Mouse (Mus musculus) heart, adult 9 months (tissue): ENCODE measurements around the gene Gxylt1.
"Not testable (repeated sequence)": the region's sequence is repeated elsewhere in the genome, so short reads cannot be mapped to it uniquely, and the experiment has no call there.

Experiments used
- DNase-seq, 2 experiments: peaks; one replicate each; pipeline ENCODE4 v3.0.0; 2022; ENCODE audit warnings: low spot score in 2 of 2

Gene Gxylt1

GRCm38 (mm10) chr15:93274679-93275583 is at the start of gene Gxylt1:
Gene Gxylt1 (minus strand): TSS chr15:93275179.
- peak; percentile 99 to 100 for DNase-seq

DNA sequence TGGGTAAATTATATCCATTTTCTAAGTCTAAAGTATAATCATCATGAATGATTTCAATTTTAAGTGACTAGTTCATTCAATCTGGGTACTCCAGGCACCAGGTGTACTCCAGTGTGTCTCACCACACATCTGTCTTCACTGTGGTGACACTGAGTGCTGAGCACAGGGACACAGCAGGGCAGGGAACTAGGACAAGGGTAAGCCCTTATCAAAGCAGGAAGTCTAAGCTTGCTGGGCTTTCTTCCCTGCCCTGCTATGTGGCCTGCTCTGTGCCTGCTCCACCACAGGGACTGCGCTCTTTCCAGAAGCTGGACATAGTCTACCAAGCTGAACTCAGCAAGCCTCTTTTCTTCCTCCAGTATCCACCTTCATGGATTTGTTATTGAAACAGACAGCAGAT is 43.8 kb upstream of the Gxylt1 start:
- peak; percentile 38 to 44 for DNase-seq

DNA sequence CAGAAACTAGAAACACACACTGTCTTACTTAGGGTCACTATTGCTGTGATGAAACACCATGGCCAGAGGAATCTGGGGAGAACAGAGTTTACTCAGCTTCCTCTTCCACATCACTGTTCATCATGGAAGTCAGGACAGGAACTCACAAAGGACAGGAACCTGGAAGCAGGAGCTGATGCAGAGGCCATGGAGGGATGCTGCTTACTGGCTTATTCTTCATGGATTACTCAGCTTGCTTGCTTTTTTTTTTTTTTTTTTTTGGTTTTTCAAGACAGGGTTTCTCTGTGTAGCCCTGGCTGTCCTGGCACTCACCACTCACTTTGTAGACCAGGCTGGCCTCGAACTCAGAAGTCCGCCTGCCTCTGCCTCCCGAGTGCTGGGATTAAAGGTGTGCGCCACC is 35.3 kb upstream of the Gxylt1 start:
- DNase-seq, result not testable (repeated sequence)

GRCm38 (mm10) chr15:93298197-93298596 is 23.2 kb upstream of the Gxylt1 start:
- DNase-seq, result no peak

GRCm38 (mm10) chr15:93294483-93294882 is 19.5 kb upstream of the Gxylt1 start:
- DNase-seq, result no peak

GRCm38 (mm10) chr15:93288321-93288720 is 13.3 kb upstream of the Gxylt1 start:
- DNase-seq, result no peak

DNA sequence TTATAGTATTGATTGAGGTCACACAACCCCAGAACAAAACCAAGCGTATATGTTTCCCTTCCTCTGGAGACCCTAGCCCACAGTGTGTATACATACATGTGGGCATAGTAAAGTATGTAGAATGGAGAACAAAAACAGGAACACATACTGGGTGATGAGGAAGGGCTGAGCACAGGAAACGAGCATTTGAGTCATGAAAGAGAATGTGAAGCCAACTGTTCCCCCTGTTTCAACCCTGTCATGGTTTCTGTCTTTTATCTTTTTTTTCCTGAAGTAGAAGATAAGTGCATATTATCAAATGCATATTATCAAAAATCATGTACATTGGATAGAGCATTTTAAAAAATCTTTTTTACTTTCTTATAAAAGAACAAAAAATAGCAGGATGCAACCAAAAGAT is 12.6 kb upstream of the Gxylt1 start:
- DNase-seq, result no peak

DNA sequence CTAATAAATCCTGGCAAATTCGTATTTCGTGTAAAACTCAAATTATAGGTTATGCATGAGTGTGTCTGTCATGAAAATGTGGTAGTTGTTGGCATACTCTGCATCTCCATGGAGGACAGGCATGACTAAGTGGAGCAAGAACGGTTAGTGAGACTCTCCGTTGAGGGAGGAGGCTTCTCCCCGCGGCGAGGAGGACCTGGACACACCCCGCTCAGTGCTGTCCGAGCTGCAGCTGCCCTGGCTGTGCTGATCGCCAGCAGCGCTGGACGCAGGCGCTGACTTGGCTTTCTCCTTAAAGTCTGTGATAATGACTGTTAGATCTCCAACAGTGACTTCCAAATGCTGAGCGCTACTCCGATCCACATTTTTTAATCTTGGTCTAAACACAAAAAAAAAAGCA is 10.3 kb upstream of the Gxylt1 start:
- no peak for DNase-seq

- DNase-seq, result no peak
Measured at GRCm38 (mm10) chr15:93284326-93284725, 9.3 kb upstream of the Gxylt1 start.

DNA sequence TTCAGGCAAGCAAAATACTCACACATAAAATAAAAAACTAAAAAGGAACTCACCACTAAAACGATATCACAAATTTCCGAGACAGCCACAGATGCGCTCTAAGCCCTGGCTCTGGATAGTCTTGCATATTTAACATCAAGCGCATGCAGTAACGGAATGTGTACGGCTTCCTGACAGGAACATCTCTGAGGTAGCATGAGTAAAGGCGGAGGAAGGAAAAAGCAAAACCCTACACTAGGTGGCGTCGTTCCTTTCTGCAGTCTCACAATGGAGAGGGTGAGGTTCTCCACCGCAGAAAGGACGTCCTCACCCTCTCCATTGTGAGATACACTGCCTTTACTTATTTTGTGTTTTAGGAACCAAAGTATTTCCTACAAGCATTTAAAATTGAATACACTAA is 8.4 kb upstream of the Gxylt1 start:
- DNase-seq, result no peak

DNA sequence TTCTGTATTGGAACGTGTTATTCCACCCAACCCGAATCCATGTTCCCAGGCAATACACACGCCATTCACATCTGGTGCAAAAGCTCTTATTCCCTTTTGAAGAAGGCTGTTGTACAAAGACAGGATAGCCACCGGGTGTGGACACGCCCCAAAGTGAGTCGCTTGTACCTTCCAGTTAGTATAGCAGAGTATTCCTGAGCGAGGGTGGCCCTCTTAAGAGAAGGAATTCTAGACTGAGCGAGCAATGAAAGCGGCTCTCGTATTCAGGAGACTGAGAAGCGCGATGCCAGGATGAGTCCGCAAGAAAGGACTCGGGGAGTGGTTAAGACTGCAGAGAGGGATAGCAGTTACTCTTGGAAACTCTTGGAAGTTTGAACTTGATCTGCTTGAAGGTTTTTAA is 1.3 kb upstream of the Gxylt1 start:
- DNase-seq, result peak in 1 of 2 experiments; percentile 26

GRCm38 (mm10) chr15:93275623-93276022 is 644 bp upstream of the Gxylt1 start:
- no peak for DNase-seq

- DNase-seq, result no peak
Measured at GRCm38 (mm10) chr15:93273788-93274678, 946 bp downstream of the Gxylt1 start.

GRCm38 (mm10) chr15:93272948-93273347 is 2.0 kb downstream of the Gxylt1 start:
- no peak for DNase-seq

GRCm38 (mm10) chr15:93270289-93270855 is 4.6 kb downstream of the Gxylt1 start:
- no peak for DNase-seq

GRCm38 (mm10) chr15:93269572-93269971 is 5.4 kb downstream of the Gxylt1 start:
- DNase-seq, result no peak

DNA sequence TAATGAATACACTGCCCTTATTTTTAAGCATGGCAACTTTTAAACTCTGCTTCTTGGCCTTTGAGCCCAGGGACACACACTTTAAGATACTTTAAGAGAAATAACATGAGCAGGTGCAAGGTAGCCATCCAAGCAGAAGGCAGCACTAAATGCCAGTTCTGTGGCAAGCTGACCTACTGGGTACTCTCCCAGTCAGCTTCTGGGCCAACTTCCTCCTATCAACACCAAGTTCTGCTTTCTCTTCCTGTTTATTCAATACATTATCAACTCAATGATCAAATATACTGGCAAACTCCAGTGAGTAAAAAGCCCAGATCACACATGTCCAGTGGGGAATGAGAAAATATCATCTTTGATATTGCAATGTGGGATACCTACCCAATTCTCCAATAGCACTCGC is 7.0 kb downstream of the Gxylt1 start:
- DNase-seq, result no peak

DNA sequence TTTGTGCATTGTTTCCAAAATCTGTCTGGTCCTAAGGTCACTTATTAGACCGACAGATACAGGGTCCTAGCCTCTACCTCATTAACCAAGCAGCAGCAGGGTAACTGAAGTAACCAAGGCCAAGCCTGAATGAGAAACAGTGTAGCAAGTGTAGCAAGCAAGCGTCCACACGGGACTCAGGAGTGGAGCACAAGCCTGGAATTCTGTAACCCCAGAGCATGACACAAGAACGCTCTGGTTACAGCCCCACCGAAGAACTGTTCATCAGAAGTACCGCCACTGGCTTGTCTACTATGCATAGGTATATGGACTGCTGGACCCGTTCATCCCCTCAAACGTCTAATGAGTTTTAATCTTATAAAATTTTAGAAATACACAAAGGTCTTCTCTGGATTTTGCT is 7.5 kb downstream of the Gxylt1 start:
- no peak for DNase-seq

- no peak for DNase-seq
Measured at GRCm38 (mm10) chr15:93266361-93266760, 8.6 kb downstream of the Gxylt1 start.

DNA sequence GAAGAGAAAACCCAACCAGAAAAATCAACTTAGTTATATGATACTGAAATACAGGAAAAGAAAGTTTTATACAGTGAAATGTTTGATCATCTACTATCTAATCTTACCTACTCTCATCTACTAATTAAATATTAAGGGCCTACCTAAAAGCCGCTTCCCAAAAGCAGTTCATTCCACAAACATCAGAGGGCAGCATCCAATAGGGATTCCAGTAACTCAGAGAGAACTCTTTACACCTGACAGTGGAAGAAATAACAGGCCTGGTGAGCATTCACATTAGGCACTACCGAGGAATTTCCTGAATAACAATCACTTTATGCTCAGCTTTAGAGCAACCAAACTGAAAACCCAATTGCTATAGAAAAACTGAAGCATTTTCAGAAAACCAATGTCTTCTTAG is 9.3 kb downstream of the Gxylt1 start:
- peak in 1 of 2 experiments; percentile 57 for DNase-seq

- DNase-seq, result no peak
Measured at GRCm38 (mm10) chr15:93265231-93265630, 9.7 kb downstream of the Gxylt1 start.

- DNase-seq, result no peak
Measured at GRCm38 (mm10) chr15:93264221-93264620, 10.8 kb downstream of the Gxylt1 start.
